Mouse (Mus musculus) T-cell, adult 66 days (primary cell): ENCODE results near the gene Gm3543. TPM values are rescaled to one million over a fixed set of nuclear protein-coding genes. Genes with fewer than 3 reads are reported as not detected.

Experiments
- total RNA-seq, 2 experiments: library from RNA; stranded (reverse); gene quantifications; 3 replicates in 1 of 2; 4 replicates in 1 of 2; pipeline ENCODE4 v1.2.4; 2023

Gene Gm3543
- not detected for total RNA-seq

DNA sequence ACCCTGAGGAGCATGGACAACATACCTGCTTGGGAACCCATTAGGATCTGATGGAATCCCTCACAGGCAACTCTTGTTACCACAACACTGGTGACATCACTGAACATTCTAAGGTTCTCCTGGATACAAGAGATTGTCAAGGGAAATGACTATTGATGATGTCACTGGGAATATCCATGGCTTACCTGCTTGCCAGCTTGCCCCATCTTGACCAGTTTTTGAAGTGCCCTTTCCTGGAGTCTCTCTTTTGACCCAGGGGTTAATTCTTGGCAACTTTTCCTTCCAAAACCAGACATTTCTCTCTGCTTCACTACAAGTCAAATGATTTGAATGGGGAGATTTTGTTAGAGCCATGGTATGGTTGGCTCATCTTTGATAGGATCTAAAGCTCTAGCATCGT, at the start of gene Gm3543:
Gene Gm3543, minus strand, starts transcription at position 101 of the 400 bp plus-strand sequence.

DNA sequence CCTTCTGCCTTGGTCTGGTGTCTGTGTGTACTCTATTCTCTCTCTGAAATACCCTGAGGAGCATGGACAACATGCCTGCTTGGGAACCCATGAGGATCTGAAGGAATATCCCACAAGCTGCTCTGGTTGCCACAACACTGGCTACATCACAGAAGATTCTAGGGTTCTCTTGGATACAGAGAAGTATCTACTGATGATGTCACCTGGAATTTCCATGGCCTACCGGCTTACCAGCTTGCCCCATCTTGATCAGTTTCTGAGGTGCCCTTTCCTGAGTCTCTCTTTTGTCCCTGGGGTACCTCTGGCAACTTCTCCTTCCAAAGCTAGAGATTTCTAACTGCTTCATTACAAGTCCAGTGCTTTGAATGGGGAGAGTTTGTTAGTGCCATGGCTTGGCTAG, 15.3 kb downstream of the Gm3543 start, which contains the start of gene Gm6401:
Gene Gm6401, minus strand, starts transcription at position 101 of the 400 bp plus-strand sequence.

DNA sequence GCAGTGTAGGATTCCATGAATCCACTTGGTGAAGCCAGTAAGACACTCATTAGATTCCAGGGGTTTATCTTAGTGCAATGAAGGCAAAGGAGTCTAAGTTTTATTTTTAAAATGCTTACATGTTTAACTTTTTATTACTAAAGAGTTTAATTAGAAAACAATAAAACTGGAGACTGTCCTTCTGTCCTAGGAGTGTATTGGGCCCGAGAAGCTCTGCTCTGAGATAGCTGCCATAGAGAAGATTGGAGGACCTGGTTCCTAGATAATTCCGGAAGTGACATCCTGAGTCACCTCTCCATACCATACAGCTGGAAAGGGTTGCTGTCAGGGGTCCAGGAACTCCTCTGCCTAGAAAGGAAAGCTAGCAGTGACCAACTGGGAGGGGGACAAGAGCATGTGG, 39.4 kb downstream of the Gm3543 start, which contains the start of gene 1700024B05Rik:
Gene 1700024B05Rik, plus strand, starts transcription at position 301 of the 400 bp plus-strand sequence.

Other genes with a start within 250 kb of the Gm3543 start
- not detected for gene Gm7929, start 232.7 kb downstream of the Gm3543 start, total RNA-seq
- gene Gm47189, start 210.9 kb downstream of the Gm3543 start, total RNA-seq, result not detected
- not detected for gene Gm7980, start 76.0 kb downstream of the Gm3543 start, total RNA-seq
- not detected for gene 1700049E17Rik1, start 58.4 kb downstream of the Gm3543 start, total RNA-seq
- gene 1700024B05Rik, start 39.3 kb downstream of the Gm3543 start, total RNA-seq, result not detected
- not detected for gene Gm6401, start 15.4 kb downstream of the Gm3543 start, total RNA-seq
- gene Gm7951, start 134.0 kb upstream of the Gm3543 start, total RNA-seq, result not detected
- gene Gm17027, start 179.3 kb upstream of the Gm3543 start, total RNA-seq, result not detected
- not detected for gene Gm3573, start 207.5 kb upstream of the Gm3543 start, total RNA-seq